Mouse (Mus musculus) stomach, postnatal 0 days (tissue): ENCODE measurements around the gene Gm17657. TPM values are rescaled to one million over a fixed set of nuclear protein-coding genes. Genes with fewer than 3 reads are reported as not detected.
A peak's percentile ranks its signal among the peaks of the same experiment; 100 is the strongest.

ENCODE experiments used
- ATAC-seq: fragments of 200-750 bp; cut with Nextera tagmentation; 2 replicates; pipeline ENCODE4 v1.8.0; 2017; ENCODE audit not compliant: low FRiP score, low TSS enrichment
- DNase-seq: peaks from one replicate; pipeline ENCODE4 v3.0.0-alpha.2; 2016; ENCODE audit warnings: low spot score
- H3K27ac ChIP-seq: fragments of 300-500 bp; sonication (generic); replicated peaks from 2 replicates; pipeline ENCODE4 v1.5.1; 2014; ENCODE audit warnings: mild to moderate bottlenecking, control low read depth
- H3K27me3 ChIP-seq: fragments of 300-500 bp; sonication (generic); 2 replicates; pipeline ENCODE4 v1.6.1; 2014; ENCODE audit warnings: low read length; ENCODE audit not compliant: control insufficient read depth, insufficient read depth
- H3K36me3 ChIP-seq: fragments of 300-500 bp; sonication (generic); 2 replicates; pipeline ENCODE4 v1.6.1; 2014; ENCODE audit warnings: low read length, mixed read lengths; ENCODE audit not compliant: control insufficient read depth, insufficient read depth
- H3K4me1 ChIP-seq: fragments of 300-500 bp; sonication (generic); replicated peaks from 2 replicates; pipeline ENCODE4 v1.6.1; 2014; ENCODE audit warnings: antibody characterized with exemption; ENCODE audit not compliant: control insufficient read depth, insufficient read depth
- H3K4me2 ChIP-seq: fragments of 300-500 bp; sonication (generic); replicated peaks from 2 replicates; pipeline ENCODE4 v1.6.1; 2014; ENCODE audit warnings: low read depth, mild to moderate bottlenecking, control low read depth, moderate library complexity
- H3K4me3 ChIP-seq: fragments of 300-500 bp; sonication (generic); 2 replicates; pipeline ENCODE4 v1.5.1; 2014; ENCODE audit warnings: low read depth, low read length, control low read depth
- H3K9ac ChIP-seq: fragments of 300-500 bp; sonication (generic); 2 replicates; pipeline ENCODE4 v1.6.1; 2014; ENCODE audit warnings: mild to moderate bottlenecking, low read length, control low read depth, mixed read lengths
- H3K9me3 ChIP-seq: fragments of 300-500 bp; sonication (generic); 2 replicates; pipeline ENCODE4 v1.6.1; 2016; ENCODE audit warnings: low read length; ENCODE audit not compliant: control insufficient read depth
- CTCF ChIP-seq: IDR thresholded peaks from 2 replicates; pipeline ENCODE4 v1.5.1; 2016; ENCODE audit warnings: antibody characterized with exemption, low read depth, mild to moderate bottlenecking, moderate library complexity
- EP300 ChIP-seq: optimal IDR thresholded peaks from 2 replicates; pipeline ENCODE3; 2016; ENCODE audit warnings: antibody characterized with exemption
- WGBS: fragments of 180-500 bp; shearing (Covaris S2); extraction: QIAGEN DNeasy Blood & Tissue Kit; methylation state at CpG from one replicate; pipeline ENCODE4 v1.1.7; 2014; 5-methylcytosine and 5-hydroxymethylcytosine counted together
- polyA plus RNA-seq: library from polyadenylated mRNA; unstranded; fragments of >200 nt; fragmentation: Nextera tagmentation; extraction: Ambion mirVana; gene quantifications from 2 replicates; pipeline ENCODE4 v1.2.1, GENCODE M21; 2015

Gm17657 gene
- polyA plus RNA-seq, 1 experiment from 2014 or later, result not detected

DNA sequence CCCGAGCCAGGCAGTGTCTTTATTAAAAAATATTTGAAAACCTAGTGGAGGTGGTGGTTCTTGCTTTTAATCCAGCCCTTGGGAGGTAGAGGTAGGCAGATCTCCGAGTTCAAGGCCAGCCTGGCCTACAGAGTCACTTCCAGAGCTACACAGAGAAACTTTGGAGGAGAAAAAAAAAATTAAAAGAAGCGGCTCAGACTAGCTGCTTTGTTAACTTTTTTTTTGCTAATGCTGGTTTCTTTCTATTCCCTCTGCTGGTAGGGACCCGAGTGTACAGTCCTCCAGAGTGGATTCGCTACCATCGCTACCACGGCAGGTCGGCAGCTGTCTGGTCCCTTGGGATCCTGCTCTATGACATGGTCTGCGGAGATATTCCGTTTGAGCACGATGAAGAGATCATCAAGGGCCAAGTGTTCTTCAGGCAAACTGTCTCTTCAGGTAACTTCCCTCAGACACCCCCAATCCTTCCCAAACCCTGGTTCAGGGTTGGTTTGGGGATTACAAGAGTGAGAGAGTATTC, 55.9 kb downstream of the Gm17657 start:
- H3K27me3 ChIP-seq, result no peaks in the 10 kb centered on the region
- no peak for ATAC-seq
- peak overlapping the region; percentile 84 for H3K4me2 ChIP-seq
- H3K4me3 ChIP-seq, result no peak overlapping the region
- H3K27ac ChIP-seq, result peak overlapping the region; percentile 77
- no peak for DNase-seq
- H3K36me3 ChIP-seq, result peaks cover 7% of the 10 kb centered on the region
- 0 out of 2 replicates have a peak, but pooled peaks cover 3% of the 10 kb centered on the region for H3K4me1 ChIP-seq
- no peaks in the 10 kb centered on the region for H3K9me3 ChIP-seq
- TF ChIP-seq EP300, result no peak
- peak overlapping the region; percentile 51; the same call in 1 of the 2 replicates for H3K9ac ChIP-seq
- WGBS, result 71% methylated on average over 11 of the region's 11 CpGs

- TF ChIP-seq EP300 (peak; percentile 87), CTCF (peak; percentile 89)
- H3K4me1 ChIP-seq, result 0 out of 2 replicates have a peak, but pooled peaks cover 3% of the 10 kb centered on the region
- peak overlapping the region; percentile 84 for H3K4me2 ChIP-seq
- ATAC-seq (peak; percentile 36), DNase-seq (peak; percentile 85)
- H3K27me3 ChIP-seq, result no peaks in the 10 kb centered on the region
- peak overlapping the region; percentile 97 for H3K27ac ChIP-seq
- H3K9ac ChIP-seq, result peak overlapping the region; percentile 98
- H3K4me3 ChIP-seq, result peak overlapping the region; percentile 97
- H3K9me3 ChIP-seq, result no peaks in the 10 kb centered on the region
- peaks cover 7% of the 10 kb centered on the region for H3K36me3 ChIP-seq
- 2% methylated on average over 22 of the region's 22 CpGs for WGBS
These were observed 56.9 kb downstream of the Gm17657 start for GRCm38 (mm10) chr17:29492269-29493191.

DNA sequence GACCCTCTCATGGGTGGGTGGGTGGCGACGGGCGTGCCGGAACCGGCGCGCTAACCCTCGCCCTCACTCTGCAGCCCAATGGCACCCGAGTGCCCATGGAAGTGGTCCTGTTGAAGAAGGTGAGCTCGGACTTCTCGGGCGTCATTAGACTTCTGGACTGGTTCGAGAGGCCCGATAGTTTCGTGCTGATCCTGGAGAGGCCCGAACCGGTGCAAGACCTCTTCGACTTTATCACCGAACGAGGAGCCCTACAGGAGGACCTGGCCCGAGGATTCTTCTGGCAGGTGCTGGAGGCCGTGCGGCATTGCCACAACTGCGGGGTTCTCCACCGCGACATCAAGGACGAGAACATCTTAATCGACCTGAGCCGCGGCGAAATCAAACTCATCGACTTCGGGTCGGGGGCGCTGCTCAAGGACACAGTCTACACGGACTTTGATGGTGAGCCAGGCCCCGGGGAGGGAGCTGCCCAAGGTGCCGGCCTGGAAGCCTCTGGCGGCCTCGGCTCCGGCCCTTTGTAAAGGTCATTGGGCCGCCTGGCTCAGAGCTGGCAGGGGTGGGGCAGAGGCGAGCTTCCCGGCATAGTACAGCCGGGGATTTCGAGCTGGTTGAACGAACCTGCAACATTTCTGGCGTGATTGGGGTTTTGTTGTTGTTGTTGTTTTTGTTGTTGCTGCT, 57.7 kb downstream of the Gm17657 start:
- peak overlapping the region; percentile 97 for H3K4me3 ChIP-seq
- peak overlapping the region; percentile 84 for H3K4me2 ChIP-seq
- under 1% methylated on average over 48 of the region's 48 CpGs for WGBS
- H3K4me1 ChIP-seq, result 0 out of 2 replicates have a peak, but pooled peaks cover 3% of the 10 kb centered on the region
- H3K36me3 ChIP-seq, result peaks cover 7% of the 10 kb centered on the region
- ATAC-seq (no peak), DNase-seq (peak; percentile 75)
- H3K9me3 ChIP-seq, result no peaks in the 10 kb centered on the region
- H3K9ac ChIP-seq, result peak overlapping the region; percentile 98
- TF ChIP-seq EP300, result no peak
- TF ChIP-seq CTCF, result no peak
- H3K27ac ChIP-seq, result peak overlapping the region; percentile 97
- no peaks in the 10 kb centered on the region for H3K27me3 ChIP-seq

DNA sequence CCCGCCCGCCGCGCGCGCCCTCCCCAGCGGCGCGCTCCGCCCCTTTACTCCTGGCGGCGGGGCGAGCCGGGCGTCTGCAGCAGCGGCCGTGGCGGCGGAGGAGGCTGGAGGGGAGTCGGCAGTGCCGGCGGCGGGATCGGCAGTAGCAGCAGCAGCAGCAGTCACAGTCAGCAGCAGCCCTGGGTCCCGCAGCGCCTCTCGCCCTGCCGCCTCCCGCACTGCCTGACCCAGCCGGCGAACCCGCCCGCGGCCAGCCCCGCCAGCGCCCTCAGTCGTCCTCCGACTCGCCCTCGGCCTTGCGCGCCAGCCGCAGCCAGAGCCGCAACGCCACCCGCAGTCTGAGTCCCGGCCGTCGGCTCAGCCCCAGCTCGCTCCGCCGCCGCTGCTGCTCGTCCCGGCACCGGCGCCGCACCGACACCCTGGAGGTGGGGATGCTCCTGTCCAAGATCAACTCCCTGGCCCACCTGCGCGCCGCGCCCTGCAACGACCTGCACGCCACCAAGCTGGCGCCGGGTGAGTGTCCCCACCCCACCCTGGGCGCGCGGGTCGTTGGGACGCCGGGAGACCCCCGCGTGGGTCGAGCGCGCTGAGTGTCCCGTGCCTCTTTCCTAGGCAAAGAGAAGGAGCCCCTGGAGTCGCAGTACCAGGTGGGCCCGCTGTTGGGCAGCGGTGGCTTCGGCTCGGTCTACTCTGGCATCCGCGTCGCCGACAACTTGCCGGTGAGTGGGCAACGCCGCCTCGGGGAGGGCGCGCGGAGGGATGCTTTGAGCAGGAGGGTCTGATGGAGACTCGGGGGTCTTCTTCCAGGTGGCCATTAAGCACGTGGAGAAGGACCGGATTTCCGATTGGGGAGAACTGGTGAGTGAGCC, 58.5 kb downstream of the Gm17657 start, which contains the start of gene Pim1:
Gene Pim1 (plus strand): TSS at position 41 of the 869 bp plus-strand sequence.
- Histone ChIP-seq H3K4me2 (peak within 1 kb of the TSS; percentile 84), H3K27ac (peak within 1 kb of the TSS; percentile 97), H3K9ac (peak within 1 kb of the TSS; percentile 98), H3K36me3 (peaks cover 7% of the 10 kb centered on the region), H3K27me3 (no peaks in the 10 kb centered on the region), H3K4me3 (peak within 1 kb of the TSS; percentile 97), H3K9me3 (no peaks in the 10 kb centered on the region), H3K4me1 (0 out of 2 replicates have a peak, but pooled peaks cover 3% of the 10 kb centered on the region)
- WGBS, result under 1% methylated on average over 69 of the region's 99 CpGs
- TF ChIP-seq CTCF, result peak; percentile 35
- TF ChIP-seq EP300, result no peak
- no peak; the same call in none of the 2 replicates for ATAC-seq
- peak; percentile 65 for DNase-seq
